Mouse (Mus musculus) heart, postnatal 4 days (tissue): ENCODE results near the gene Foxf2. TPM values are rescaled to one million over a fixed set of nuclear protein-coding genes. Genes with fewer than 3 reads are reported as not detected.
A peak's percentile ranks its signal among the peaks of the same experiment; 100 is the strongest.

Source experiments
- DNase-seq: peaks from one replicate; pipeline ENCODE4 v3.0.0; 2021
- total RNA-seq, 2 experiments: library from RNA; stranded (reverse); gene quantifications; 2 replicates each; pipeline ENCODE4 v1.2.3; 2021

Foxf2 gene
- total RNA-seq = not detected

- DNase-seq = peak; percentile 17
Measured at GRCm38 (mm10) chr13:31625333-31626101, at the start of gene Foxf2. Foxf2 (plus strand) TSS chr13:31625816.

- DNase-seq = no peak
Measured at GRCm38 (mm10) chr13:31576696-31577095, 48.9 kb upstream of the Foxf2 start.

DNA sequence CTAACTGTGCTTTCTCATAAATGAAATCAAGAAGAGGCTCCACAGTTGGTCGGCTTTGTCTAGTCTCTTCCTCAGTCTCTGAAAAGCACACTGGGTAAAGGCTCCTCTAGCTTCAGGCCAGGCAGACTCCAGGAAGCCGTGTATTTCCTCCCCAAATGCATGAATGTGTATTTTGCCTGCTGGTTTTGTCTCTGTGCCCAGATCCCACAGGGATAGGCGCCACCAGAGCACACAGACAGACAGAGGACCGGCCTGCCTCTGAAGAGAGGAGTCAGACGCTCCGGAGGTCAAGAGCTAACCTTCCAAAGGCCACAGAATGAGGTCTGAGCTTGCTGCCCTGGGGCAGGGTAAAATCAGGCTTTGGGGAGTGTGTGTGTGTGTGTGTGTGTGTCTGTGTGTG is 48.0 kb upstream of the Foxf2 start:
- DNase-seq = no peak

- DNase-seq = no peak
Measured at GRCm38 (mm10) chr13:31578389-31578788, 47.2 kb upstream of the Foxf2 start.

- no peak for DNase-seq
Measured at GRCm38 (mm10) chr13:31579866-31580265, 45.8 kb upstream of the Foxf2 start.

GRCm38 (mm10) chr13:31587341-31587740 is 38.3 kb upstream of the Foxf2 start:
- no peak for DNase-seq

- no peak for DNase-seq
Measured at GRCm38 (mm10) chr13:31599576-31599975, 26.0 kb upstream of the Foxf2 start.

- no peak for DNase-seq
Measured at GRCm38 (mm10) chr13:31603964-31604363, 21.7 kb upstream of the Foxf2 start.

DNA sequence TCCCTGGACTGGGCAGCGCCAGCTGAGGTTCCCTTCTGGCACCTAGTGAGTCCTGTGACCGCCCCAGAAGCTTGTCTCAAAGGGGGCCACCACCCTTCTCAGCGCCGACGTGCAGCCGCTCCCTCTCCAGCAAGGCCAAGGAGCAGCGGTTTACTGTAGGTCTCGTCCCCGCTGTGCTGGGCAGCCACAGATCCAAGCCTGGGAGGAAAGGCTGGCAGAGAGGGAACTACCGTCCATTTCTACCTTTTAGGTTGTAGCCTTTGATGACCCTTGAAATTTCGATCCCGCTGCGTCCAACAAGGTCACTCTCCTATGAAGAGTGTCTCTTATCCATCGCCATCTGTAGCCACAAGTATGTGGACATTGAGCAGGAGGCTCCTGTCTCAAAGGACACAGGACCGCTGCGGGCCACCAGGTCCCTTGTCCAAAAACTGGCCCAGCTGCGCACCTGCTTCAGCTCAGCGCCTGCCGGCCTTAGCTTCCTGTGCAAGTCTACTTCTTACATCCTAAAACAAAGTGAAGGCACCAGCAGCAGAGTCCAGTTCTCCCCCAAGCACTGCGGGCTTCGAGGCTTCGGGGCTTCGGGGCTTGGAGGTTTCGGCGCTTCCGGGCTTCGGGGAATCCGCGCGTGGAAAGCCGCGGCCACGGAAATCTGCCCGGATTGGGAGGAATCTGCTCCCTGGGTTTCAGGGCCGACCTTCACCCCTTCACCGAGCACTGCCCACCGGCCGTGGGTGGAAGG is 10.7 kb upstream of the Foxf2 start:
- DNase-seq = no peak

DNA sequence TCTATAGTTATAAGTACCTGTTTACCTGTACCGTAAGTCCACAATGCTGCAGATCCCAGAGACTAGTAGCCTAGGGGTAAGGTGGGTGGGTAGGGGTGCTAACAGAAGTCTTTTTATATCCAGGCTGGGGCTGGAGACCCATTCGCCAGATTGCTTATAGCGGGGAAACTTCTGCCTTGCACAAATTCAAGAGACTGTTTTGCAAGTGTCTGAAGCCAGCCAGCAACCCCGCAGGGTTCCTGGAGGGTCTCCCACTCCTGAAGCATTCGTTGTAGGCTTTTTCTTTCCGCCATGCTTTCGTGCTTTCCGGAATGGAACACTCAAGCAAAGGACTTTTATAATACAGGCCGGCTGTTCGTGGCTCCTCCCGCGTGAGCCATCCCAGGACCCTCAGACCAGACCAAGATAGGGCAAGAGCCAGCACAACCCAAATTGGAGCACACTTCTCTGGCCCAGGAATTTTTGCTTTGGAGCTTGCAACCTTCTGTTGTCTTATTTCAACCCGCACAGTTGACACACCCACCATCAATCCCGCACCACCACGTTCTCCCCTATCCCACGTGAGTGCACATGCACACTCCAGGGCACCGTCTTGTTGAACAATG is 10.0 kb upstream of the Foxf2 start:
- DNase-seq = no peak

DNA sequence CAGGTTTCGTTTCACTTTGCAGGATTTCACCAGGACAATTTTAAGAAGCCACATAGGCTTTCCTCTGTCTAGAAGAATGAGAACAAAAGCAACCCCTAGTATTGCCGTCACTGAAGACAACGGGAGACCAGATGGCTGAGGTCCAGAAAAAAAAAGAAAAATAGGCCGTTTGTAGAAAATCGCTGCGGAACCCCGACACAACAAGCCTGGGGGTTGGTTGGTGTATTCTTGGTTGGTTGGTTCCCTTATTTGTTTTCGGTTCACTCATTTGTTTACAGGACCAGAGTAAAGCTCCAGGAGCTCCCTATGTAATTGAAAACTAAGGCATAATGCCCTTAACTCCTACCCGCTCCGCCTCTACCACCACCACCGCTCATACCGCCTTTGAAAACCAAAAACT is 7.6 kb upstream of the Foxf2 start:
- DNase-seq = no peak

- peak; percentile 77 for DNase-seq
Measured at GRCm38 (mm10) chr13:31618416-31618815, 7.2 kb upstream of the Foxf2 start.

- DNase-seq = no peak
Measured at GRCm38 (mm10) chr13:31618919-31619655, 6.5 kb upstream of the Foxf2 start.

DNA sequence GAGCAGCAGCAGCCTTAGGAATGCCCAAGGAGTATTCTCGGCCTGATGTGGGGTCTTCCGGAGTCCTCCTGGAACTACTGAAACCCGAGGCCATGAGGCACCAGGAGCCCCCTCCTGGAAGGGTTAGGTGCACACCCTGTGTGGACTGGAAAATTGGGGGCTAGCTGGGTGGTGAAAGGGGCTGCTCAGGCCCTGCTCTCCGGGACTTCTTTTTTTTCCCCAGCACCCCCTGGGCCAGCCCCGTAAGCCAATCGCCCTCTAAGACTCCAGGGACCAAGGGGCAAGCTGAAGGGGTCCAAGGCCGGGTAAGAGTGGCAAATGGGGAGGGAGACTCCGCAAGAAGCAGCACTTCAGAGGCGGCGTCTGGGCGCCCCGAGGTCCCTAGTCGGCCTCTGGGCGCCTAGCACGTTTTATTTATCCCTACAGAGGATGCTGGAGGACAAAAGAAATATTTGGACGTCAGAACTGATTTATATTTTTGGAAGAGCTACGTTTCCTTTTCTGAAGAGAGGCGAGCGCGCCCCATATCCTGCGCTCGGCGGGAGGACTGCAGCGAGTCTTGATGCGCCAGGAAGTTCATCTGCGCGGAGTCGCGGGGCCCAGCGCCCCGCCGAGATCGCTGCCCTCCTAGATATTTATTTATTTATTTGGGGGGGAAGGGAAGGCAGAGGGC is 5.7 kb upstream of the Foxf2 start:
- DNase-seq = no peak

GRCm38 (mm10) chr13:31620499-31620847 is 5.1 kb upstream of the Foxf2 start:
- DNase-seq = no peak

GRCm38 (mm10) chr13:31620937-31621336 is 4.7 kb upstream of the Foxf2 start:
- DNase-seq = no peak

DNA sequence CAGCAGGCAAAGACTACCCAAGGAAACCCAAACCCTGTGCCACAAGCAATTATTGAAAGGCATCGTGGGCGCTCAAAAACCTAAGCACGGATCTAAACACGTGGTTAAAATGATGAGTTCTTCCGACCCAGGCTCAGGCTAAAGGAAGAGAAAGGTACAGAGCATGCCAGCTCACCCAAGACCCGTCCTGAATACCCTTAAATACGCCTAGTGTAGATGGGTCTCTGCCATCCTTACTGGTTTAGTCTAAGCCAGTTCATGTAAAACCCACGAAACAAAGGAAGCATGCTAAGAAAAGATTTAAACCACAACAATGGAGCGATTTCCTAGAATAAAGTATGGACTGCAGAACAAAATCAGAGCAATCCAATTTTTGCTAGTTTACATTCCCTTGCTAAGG is 3.9 kb upstream of the Foxf2 start:
- no peak for DNase-seq

- DNase-seq = no peak
Measured at GRCm38 (mm10) chr13:31622371-31622770, 3.2 kb upstream of the Foxf2 start.

GRCm38 (mm10) chr13:31623291-31623690 is 2.3 kb upstream of the Foxf2 start:
- DNase-seq = no peak

DNA sequence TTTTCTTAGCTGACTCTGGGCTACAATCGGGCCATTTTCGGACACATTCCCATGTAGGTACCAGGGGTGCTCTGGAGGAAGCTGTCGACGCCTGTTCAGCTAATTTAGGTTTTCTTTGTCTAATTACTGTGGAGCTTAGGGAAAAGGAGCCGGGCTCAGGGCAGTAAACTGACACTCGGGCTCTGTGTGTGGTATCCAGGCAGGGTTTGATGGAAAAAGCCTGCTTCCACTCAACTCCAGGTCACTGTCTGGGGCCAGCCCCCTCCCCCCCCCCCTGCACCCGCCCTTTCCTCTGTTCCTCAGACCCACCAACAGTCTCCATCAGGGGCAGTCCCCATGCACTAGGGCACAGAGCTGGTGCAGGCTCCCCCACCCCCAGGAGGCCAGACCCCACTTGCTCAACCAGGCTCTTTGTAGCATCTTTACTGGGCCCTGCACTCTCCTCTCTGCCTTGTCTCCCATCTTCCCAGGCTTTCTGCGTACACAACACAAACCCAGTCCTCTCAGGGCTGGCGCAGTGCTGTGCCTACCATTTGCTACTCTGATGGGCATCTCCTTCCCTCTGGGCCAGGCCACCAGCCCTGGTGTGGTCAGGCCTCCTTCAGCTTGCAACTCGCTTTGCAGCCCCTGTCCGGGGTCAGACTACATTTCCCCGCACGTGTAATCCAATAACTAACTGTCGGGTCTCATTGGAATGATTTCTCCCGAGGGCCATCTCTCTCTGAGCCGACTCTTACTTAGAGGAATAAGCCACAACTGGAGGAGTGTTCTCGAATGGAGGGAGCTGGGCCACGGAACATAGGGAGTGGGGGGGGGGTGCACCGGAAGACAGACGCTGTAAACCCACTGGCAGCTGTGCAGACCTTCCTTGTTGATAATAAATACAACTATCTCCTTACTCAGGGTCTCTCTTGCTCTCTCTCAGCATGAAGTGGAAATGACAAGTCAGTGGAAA is 1.4 kb upstream of the Foxf2 start:
- DNase-seq = no peak

GRCm38 (mm10) chr13:31624966-31625332 is 667 bp upstream of the Foxf2 start:
- DNase-seq = no peak
